Comparison of ENCODE assay signal across 9 mouse cellular contexts in the genomic region with DNA sequence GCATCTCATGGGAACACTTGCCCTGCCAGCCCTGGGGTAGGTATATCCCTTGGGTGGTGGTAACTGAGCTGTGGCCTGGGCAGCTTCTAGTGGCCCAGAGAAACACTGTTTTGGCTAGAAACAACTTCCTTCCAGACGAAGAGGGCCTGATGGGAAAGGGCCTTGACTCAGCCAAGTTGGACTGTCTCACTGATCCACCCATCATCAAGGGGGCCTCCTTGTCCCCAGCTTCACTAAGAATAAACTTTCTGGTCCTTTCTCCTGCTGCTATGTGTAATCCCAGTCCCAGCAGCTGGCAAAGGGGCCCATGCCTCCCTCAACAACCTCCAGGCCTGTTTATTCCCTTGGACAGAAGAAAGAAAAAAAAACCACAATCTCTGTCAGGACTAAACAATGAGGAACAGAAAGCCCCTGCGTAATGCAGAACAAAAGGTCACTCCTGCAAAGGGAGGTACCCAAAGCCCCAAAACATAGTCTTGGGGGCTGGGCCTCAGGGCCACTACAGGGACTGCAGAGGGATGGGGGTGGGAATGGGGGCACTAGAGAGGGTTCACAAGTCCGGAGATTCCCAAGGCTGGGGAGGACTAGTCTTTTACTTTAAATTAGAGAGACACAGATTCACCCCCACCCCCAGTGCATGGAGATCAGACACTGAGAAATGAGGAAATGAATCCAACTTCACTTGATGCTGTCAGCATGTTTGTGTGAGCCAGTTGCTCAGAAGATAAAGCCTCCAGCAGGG. TPM values are rescaled to one million over a fixed set of nuclear protein-coding genes. Genes with fewer than 3 reads are reported as not detected.
DNase-seq lines count a peak whose midpoint lies in the region; TF ChIP-seq lines count a peak whose summit lies in the region.
"Had no signal": no experiment of that assay in that cellular context is flagged by ENCODE, and none has a peak within 500 bp of the region (broad histone marks: within the 10 kb centered on the region; RNA-seq: fewer than 3 reads in every experiment).

No protein-coding gene starts in this region.

- TF ChIP-seq POLR2A in bone marrow, adult 2 months (IDR thresholded peaks at IDR 0.05; ENCODE audit: borderline replicate concordance, control insufficient read depth, low read depth, low read length) = no peak

- no peaks in the 10 kb centered on the region for H3K9me3 ChIP-seq in megakaryocyte, embryonic 14.5 days

- no peaks in the 10 kb centered on the region for H3K27me3 ChIP-seq in megakaryocyte, embryonic 14.5 days (replicated peaks)

- peaks cover 9% of the 10 kb centered on the region for H3K4me1 ChIP-seq in bone marrow, adult 2 months (ENCODE audit: control insufficient read depth, insufficient read depth, low read length)
- peaks cover 57% of the 10 kb centered on the region for H3K4me1 ChIP-seq in megakaryocyte, embryonic 14.5 days

- peaks cover 8% of the 10 kb centered on the region for H3K36me3 ChIP-seq in megakaryocyte, embryonic 14.5 days (replicated peaks; ENCODE audit: low read length)

- intact Hi-C loops in heart, postnatal 25 days (cut with DNase I) = no loop called here

- TF ChIP-seq CTCF in layer of hippocampus, adult 2 months (conservative IDR thresholded peaks at IDR 0.05) = no peak
- no peak for TF ChIP-seq CTCF in bone marrow, adult 2 months (IDR thresholded peaks at IDR 0.05; ENCODE audit: control insufficient read depth, insufficient read depth, low read length)

- 19% methylated on average over 3 of the region's 3 CpGs for WGBS in bone marrow, adult 2 months

- DNase-seq in layer of hippocampus, adult 2 months (ENCODE audit: low spot score in 2 of 2) = no peak
- no peak for DNase-seq in layer of hippocampus, postnatal 36 days
- DNase-seq in heart, postnatal 25 days (ENCODE audit: low spot score) = peak; percentile 58
- no peak for DNase-seq in cerebellum, adult 9-10 months
- no peak for DNase-seq in cerebellum, adult 11 months
- no peak for DNase-seq in cerebellum, adult 18-20 months
- DNase-seq: thymus, postnatal 36 days had no signal

- peak overlapping the region; percentile 37 for H3K27ac ChIP-seq in layer of hippocampus, adult 2 months
- H3K27ac ChIP-seq in bone marrow, adult 2 months (ENCODE audit: control insufficient read depth, insufficient read depth, low read depth, low read length, poor library complexity) = peak overlapping the region; percentile 84

- no peak overlapping the region for H3K4me3 ChIP-seq in layer of hippocampus, adult 2 months
- no peak overlapping the region for H3K4me3 ChIP-seq in bone marrow, adult 2 months (replicated peaks; ENCODE audit: control insufficient read depth, low read depth, low read length)
- H3K4me3 ChIP-seq in megakaryocyte, embryonic 14.5 days (replicated peaks) = peak overlapping the region; percentile 38

RNA-seq across cellular contexts. Expression of gene Tnfrsf1b, which starts 13.0 kb away (rescaled TPM):
- 1 to 10 TPM; 2.7 TPM for total RNA-seq in layer of hippocampus, adult 2 months (2021)
- 1 to 10 TPM; 2.2 to 4.2 TPM for total RNA-seq in layer of hippocampus, postnatal 36 days (2021)
- 3.6 and 14.0 TPM in 2 replicates for polyA plus RNA-seq in bone marrow, adult 2 months (2011; ENCODE audit: insufficient read depth, insufficient read length, low replicate concordance, missing spikeins)
- total RNA-seq in heart, postnatal 25 days (2021) = 1 to 10 TPM; 5.3 to 5.5 TPM
- 2.3 and 9.7 TPM in 2 replicates for polyA plus RNA-seq in megakaryocyte, embryonic 14.5 days (2012; ENCODE audit: insufficient read depth, low replicate concordance)

RNA-seq across cellular contexts. Expression of gene Vps13d, which starts 38.9 kb away (rescaled TPM):
- total RNA-seq in layer of hippocampus, adult 2 months (2021) = 10 to 100 TPM; 69.1 to 75.6 TPM
- total RNA-seq in layer of hippocampus, postnatal 36 days (2021) = 10 to 100 TPM; 66.2 to 71.8 TPM
- polyA plus RNA-seq in bone marrow, adult 2 months (2011; ENCODE audit: insufficient read depth, insufficient read length, low replicate concordance, missing spikeins) = 18.2 and 35.3 TPM in 2 replicates
- total RNA-seq in heart, postnatal 25 days (2021) = 10 to 100 TPM; 61.5 to 64.3 TPM
- polyA plus RNA-seq in megakaryocyte, embryonic 14.5 days (2012; ENCODE audit: insufficient read depth, low replicate concordance) = 1.7 and 20.6 TPM in 2 replicates
